Mouse (Mus musculus): ENCODE measurements at regions not wholly inside any gene's neighbourhood (a gene's known extent, or its start where the extent isn't known, plus 50 kb on each side); places are given as distances from the start of the nearest gene placed in this dataset.

DNA sequence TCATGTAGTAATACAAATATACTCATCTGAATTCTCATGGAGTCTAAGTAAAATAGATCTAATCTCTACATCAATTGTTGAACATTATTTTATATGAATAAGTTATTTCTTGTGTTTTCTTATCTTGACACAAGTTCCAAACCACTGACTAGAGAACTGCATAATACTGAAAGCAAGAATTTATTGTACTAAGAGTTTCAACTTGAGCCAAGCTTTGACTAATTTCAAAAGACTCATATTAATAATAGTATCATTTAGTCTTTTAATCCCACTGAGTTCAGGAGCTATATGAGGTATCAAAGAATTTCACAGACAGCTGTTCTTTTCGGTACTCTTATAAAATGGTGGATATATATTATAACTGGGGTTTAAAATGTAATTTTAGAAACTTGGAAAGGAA, 103.3 kb upstream of the Tbl1xr1 start:
- ATAC-seq (replicated peaks; ENCODE audit: low FRiP score, poor library complexity, severe bottlenecking) = no peak

DNA sequence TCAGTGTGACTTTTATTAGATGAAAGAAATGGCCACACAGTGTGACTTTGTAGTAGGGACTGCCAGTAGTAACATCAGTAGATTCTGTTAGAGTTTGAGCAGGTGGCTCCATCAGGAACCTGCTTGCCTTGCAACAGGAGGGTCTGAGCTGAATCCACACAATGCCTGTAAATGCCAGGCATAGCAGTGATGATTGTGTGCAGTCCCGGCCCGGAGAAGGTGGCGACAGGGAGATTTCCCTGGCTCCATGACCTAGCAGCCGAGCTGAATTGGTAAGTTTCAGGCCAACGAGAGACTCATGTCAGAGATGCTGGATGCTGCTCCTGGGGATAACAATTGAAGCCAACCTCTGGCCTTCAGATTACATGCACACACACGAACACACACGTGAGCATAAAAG, 102.8 kb upstream of the Tbl1xr1 start:
- ATAC-seq (replicated peaks; ENCODE audit: low FRiP score, poor library complexity, severe bottlenecking) = no peak

DNA sequence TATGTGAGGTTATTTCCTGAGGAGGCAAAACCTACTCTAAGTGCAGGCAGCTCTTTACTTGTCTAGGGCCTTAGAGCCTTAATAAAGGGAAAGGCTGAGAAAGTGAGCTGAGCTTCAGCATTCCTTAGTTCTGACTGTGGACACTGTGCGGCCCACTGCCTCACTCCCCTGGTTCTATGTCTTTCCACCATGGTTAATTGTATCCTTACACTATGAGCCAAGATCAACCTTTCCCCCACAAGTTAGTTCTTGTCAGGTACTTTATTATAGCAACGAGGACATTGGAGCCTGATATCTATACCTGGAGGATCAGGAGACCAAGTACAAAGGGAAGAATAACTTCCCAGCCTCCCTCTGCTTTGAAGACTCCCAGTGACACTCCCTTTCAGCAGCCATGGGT, 101.7 kb upstream of the Tbl1xr1 start:
- no peak for ATAC-seq (replicated peaks; ENCODE audit: low FRiP score, poor library complexity, severe bottlenecking)

DNA sequence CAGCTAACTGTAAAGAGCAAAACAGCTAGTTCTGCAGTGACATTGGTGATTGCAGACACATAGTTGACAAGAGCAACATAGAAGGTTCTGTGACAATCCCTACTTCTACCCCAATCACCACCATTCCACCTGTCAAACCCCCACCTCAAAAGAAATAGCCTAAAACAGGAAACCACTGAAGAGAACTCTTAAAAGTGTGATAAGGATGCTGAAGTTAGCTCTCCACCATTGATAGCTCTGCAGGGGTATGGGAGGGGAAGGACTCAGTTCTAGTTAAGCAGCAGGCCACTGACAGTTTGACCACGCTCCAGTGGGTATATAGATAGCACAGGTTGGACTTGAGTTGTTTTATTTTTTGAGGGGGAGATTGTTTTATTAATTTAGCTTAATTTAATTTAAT, 98.7 kb upstream of the Tbl1xr1 start:
- no peak for ATAC-seq (replicated peaks; ENCODE audit: low FRiP score, poor library complexity, severe bottlenecking)

DNA sequence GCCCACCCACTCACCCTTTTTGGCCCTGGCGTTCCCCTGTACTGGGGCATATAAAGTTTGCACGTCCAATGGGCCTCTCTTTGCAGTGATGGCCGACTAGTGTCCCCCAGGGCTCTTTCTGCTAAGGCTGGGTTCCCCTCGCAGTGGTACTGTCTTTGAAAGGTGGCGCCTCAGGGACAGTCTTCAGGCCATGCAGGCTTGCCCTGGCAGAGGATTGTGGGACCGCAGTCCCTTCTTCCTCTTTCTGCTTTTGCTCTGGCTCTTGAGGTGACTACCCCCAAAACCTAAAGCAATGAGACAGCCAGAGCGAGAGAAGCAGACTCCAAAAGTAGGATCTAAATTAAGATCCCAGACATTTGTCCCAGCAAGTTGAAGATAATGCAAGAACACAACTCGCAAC, 93.5 kb upstream of the Tbl1xr1 start:
- ATAC-seq (replicated peaks; ENCODE audit: low FRiP score, poor library complexity, severe bottlenecking) = no peak

DNA sequence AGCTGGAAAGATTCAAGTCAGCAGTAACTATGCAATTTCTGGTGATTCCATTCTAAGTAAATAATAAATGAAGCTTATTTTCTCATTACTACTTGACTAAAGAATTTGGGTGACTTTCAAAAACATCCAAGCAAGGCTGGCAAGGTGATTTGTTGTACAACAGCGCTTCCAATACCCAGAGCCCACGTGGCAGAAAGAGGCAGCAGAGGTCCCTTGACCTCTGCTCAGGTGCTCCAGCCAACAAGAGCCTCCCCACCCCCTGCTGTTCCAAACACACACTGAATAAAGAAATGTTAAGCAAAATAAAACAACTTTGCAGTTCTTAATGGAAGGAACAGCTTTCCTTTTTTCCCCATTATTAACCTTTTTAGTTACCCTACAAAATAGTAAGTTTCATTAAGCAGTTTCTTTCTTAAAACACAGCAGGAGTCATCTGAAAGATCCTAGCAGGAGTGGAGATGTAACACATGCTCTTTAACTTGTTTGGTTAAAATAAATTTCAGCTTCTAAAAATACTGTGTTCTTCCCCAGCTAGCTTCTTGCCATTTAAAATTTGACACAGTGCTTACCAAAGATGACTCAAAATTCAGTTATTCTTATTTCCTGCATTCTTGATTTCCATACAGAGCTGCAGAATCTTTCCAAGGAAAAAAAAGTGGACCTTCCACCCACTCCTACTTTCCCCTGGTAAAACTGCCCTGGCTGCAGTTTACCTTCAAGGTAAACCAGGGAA, 92.3 kb upstream of the Tbl1xr1 start:
- ATAC-seq (replicated peaks; ENCODE audit: low FRiP score, poor library complexity, severe bottlenecking) = no peak

DNA sequence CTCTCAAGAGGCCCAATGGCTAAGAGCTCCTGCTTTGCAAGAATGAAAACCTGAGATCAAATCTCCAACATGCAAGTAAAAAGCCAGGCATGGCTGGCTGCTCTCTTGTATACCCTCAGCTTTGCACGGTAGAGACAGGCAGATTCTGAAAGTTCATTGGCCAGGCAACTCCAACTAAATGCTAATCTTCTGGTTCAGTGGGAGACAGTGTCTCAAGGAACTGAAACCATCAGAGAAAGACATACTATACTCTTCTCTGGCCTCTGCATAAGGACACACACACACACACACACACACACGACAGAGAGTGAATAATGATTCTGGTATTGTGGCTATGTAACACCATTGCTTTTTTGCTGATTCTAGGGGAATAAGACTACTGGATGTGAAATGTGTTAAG, 91.6 kb upstream of the Tbl1xr1 start:
- ATAC-seq (replicated peaks; ENCODE audit: low FRiP score, poor library complexity, severe bottlenecking) = no peak

DNA sequence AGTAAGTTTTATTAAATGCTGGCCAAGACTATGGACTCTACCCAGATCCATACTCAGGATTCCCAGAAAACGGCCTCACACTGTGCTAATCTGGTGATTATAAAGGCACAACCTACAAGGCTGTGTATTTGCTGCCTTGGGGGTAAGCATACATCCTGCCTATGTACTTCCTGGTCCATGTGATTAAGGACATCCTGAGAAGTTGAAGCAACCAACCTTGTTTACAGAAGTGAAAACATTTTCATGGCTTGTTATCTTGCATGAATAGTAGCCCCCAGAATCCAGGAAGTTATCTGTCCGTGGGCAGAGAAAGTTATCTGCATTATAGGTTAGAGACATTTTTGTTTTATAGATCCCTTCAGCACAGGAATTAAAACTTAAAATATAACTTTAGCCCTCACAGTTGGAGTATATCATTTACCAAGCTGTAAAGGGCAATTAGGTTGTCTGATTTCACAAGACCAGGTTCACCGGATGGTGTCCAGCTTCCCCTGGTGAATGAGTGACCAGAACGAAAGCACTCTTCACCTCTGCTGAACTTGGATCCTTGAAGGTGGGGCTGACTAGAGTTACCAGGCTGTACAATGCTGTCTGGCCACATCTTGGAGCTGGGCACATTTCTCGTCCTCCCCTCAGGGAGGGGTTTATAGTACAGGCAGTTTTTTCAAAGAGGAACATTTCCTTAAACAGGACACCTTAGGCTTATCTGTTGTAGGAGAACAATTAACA, 90.1 kb upstream of the Tbl1xr1 start:
- ATAC-seq (replicated peaks; ENCODE audit: low FRiP score, poor library complexity, severe bottlenecking) = no peak

DNA sequence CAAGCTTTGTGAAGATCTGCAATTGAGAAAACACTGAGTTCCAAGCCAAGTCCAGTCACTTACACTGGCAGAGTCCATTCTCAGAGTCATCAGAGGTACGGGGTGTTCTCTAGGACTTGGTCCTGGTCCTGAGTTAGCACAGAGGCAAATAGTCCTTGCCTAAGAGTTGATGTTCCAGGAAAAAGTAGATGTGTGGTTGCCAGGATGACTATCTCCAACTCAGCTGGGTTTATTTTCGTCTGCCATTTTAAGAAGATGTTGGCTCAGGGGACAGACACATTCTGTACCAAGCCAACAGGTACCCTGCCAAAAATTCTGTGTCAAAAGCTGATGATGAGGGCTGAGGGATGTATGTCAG, 89.6 kb upstream of the Tbl1xr1 start:
- no peak for ATAC-seq (replicated peaks; ENCODE audit: low FRiP score, poor library complexity, severe bottlenecking)

DNA sequence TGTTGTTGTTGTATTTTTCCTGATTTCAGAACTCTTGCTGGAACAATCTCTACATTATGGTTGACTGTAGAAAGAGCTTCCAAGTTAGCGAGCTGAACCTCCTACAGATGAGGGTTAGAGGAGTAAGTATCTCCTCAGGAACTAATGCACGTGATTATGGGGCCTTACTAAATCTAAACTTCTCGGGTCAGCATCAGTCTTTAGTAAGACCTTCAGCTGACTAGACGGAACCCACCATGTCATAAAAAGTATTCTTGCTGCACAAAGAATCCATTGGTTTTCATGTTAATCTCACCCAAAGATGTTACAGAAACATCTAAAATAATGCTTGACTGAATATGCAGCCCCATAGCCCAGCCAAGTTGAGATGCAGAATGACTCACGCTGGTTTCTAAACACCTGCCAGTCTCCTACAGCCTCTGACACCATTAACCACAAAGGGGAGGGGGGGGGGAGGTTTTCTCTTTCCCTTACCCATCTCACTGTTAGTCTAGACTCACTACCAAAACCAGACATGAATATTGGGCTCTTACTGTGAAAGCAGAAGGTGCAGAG, 88.9 kb upstream of the Tbl1xr1 start:
- ATAC-seq (replicated peaks; ENCODE audit: low FRiP score, poor library complexity, severe bottlenecking) = no peak

DNA sequence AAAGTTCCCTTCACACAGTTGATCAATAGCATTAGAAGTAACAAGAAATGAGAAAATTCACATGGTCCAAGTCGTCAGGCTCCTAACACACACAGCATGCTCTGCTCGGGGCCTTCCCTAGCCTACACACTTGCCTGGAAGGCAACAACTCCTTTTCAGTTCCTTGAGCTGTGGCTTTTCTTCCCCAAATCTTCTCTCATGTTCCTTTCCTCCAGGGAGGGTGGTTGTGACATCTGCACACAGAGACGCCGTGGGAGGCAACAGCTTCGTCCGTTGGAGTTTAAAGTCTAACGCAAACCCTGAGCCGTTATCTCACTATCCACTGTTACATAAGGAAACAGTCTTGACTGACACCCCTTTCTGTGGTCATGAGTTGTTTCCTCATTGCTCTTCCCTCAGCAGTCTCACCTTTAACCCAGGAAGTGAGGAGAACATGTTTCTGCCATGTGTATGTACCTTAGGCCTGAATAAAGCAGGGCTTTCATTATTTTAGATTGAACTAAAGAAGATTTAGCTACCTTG, 88.4 kb upstream of the Tbl1xr1 start:
- no peak for ATAC-seq (replicated peaks; ENCODE audit: low FRiP score, poor library complexity, severe bottlenecking)

DNA sequence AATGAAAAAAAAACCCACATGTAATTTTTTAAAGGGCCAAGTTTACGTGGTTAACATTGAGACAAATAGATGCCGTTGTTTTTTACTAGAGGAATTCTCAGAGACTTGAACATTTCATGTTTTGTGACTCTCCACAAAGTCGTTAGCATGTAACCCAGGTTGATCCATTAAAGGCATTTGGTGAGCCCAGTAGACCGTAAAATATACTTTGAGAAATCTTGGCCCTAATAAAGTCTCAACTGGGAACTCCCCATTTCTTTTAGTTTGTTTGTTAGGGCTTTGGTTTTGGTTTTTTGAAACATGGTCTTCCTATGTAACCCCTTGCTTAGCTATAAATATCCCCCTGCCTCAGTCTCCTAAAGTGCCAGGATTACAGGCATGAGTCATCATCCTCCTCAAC, 85.9 kb upstream of the Tbl1xr1 start:
- no peak for ATAC-seq (replicated peaks; ENCODE audit: low FRiP score, poor library complexity, severe bottlenecking)

DNA sequence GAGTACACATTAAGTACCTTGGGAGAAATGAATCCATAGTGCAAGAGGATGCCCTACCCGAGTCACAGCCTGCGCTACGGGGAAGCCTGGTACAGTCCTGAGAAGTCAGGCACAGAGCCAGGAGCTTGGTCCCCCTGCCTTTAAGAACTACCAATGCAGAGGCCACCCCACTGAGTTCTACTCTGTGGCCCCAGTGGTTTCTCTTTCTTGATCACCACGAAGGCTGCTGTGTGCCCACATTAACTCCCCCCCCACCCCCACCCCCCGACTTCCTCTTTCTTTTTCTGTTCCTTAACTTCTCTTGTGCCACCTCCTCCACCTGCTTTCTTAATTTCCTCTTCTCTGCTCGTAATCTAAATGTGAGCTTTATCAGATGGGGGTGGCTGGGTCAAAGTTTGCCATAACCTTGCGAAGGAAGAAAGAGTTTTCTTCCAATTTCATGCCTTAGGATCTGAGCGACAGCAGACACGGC, 84.7 kb upstream of the Tbl1xr1 start:
- no peak for ATAC-seq (replicated peaks; ENCODE audit: low FRiP score, poor library complexity, severe bottlenecking)

DNA sequence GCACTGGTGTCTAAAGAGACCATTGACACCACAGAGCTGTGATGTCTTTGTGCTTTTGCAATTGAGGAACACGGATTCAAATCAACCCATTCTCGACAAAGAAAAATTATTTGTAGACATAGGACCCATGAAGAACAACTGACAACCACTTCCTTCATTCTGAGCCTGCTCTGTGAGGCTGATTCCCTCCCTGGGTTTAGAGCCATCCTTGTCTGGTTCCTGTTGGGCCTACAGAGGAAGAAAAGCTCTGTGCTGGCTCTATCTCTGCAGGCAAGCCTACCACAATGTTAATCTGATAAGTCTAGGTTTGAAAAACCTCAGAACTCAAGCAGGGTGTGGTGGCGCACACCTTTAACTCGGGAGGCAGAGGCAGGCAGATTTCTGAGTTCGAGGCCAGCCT, 84.2 kb upstream of the Tbl1xr1 start:
- no peak for ATAC-seq (replicated peaks; ENCODE audit: low FRiP score, poor library complexity, severe bottlenecking)

DNA sequence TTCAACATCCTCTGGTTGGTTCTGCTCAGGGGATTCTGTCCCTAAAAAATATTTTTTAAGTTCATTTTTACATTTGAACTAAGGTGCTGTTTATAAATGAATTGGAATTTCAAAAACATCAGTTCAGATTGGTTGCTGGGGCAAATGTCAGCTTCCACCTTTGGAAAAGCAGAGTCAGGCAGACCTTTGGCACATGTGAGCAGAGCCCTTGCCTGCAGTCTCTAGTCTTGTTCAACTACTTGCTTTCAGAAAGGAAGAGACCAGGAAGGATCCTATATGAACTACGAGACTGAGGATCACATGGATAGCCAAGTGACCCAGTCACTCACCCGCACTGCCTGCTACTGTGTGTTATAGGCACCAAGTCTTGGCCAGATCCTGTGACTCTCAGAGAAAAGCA, 82.5 kb upstream of the Tbl1xr1 start:
- no peak for ATAC-seq (replicated peaks; ENCODE audit: low FRiP score, poor library complexity, severe bottlenecking)

DNA sequence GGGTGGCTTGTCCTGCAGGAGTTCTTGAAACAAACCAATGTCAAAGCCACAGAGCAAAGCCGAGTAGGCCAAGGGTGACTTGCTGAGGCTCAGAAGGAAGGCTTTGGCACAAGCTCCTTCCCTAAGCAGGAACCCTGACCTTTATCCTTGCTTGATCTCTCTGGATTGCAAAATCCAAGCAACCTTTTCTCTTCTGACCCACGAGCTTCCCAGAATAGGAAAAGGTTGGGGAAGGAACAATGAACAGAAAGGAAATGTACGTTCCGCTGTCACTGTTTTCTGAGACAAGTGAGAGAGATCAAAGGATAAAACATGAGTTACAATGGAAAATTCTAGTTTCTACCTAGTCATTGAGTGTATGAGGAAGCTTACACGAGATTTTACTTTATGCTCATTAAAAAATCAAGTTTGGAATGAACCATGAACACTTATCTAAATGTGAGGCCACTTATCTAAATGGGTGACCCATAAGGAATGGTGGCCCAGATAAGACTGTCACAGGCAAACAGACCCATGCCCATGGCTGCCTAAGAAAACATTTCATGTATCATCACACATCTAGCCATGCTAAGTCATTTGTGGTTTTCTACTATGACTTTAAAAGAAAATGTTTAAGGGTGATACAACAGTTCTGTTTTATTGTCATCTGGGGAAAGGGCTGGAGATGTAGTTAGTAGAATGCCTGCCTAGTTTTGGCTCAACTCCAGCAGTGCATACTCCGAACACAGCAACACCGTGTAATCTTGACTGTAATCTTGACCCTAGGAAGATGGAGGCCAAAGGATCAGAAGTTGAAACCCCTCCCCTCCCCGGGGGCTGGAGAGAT, 80.7 kb upstream of the Tbl1xr1 start:
- ATAC-seq (replicated peaks; ENCODE audit: low FRiP score, poor library complexity, severe bottlenecking) = no peak

DNA sequence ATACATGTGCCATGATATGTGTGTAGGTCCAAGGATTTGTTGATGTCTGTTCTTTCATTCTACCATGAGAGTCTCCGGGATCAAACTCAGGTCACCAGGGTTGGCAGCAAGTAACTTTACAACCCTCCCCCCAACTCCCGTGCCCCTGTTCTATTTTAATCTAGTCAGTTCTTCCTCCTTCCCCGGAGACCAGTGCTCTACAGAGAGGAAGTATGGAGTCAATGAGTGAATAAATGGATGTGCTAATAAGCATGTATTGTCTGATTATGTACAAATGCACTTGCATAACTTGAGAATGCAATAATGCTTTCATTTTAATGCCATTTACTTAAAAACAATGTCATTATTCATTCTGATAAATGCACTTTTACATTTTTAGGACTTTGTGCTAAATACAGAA, 79.1 kb upstream of the Tbl1xr1 start:
- ATAC-seq (replicated peaks; ENCODE audit: low FRiP score, poor library complexity, severe bottlenecking) = no peak

DNA sequence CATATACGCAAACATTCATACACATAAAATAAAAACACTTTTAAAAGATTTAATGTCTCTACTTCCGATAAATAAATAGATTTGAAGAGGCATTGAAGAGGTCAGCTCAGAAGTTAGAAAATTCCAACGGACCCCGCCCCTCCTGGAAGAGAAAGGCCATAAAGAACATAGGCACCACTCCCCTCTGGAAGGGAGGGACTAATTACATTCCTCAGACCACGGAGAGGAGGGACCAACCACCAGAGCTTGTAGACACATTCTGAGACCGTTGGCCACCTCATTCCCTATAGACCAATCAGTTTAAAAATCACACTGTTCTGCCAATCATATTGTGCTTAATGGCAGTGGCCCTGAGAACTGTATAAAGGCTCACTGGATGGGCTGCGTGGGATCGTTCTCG, 71.0 kb upstream of the Tbl1xr1 start:
- ATAC-seq (replicated peaks; ENCODE audit: low FRiP score, poor library complexity, severe bottlenecking) = no peak

DNA sequence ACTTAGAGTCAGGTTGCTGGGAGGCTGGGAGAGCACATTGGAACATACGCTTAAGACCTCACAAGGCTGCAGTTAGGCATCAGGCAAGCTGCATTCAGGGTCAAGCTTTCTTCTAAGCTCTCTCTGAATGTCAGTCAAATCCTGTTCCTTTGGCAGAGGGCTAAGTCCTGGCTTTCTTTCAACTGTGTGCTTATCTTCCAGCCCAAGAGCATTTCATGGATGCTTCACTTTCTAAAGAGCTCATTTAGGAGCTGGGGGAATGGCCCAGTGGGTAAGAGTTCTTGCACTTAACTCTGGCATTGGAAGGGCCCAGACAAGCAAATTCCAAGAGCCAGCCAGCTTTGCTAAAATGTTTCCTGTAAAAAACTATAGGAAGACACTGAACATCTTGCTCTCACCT, 70.3 kb upstream of the Tbl1xr1 start:
- no peak for ATAC-seq (replicated peaks; ENCODE audit: low FRiP score, poor library complexity, severe bottlenecking)

DNA sequence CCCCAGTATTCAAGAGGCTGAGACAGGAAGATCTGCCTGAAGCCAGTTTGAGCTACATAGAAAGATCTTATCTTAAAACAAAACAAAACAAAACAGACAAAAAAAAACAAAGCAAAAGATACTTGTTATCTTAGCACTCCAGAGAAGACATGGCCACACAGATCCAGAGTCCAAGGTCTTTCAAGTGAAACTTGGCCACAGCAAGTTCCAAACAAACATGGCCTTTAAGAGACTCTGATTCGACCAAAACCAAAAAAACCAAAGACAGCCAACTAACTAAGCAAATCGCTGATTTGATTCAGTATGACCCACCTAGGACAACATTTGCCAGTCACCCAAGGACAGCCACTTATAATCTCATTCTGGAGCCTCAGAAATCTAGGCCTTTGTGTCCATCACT, 69.8 kb upstream of the Tbl1xr1 start:
- no peak for ATAC-seq (replicated peaks; ENCODE audit: low FRiP score, poor library complexity, severe bottlenecking)
